Mouse (Mus musculus) stomach, embryonic 14.5 days (tissue): ENCODE measurements at regions not wholly inside any gene's neighbourhood (a gene's known extent, or its start where the extent isn't known, plus 50 kb on each side); places are given as distances from the start of the nearest gene placed in this dataset.

Experiments used
- ATAC-seq: fragments of 200-750 bp; cut with Nextera tagmentation; 2 replicates; pipeline ENCODE4 v1.8.0; 2017; ENCODE audit warnings: low read depth, moderate TSS enrichment; ENCODE audit not compliant: insufficient number of reproducible peaks, insufficient read depth, low FRiP score
- H3K27ac ChIP-seq: fragments of 300-500 bp; sonication (generic); 2 replicates; pipeline ENCODE4 v1.5.1; 2014; ENCODE audit warnings: mild to moderate bottlenecking, low read length, moderate library complexity, mixed read lengths
- H3K27me3 ChIP-seq: fragments of 300-500 bp; sonication (generic); 2 replicates; pipeline ENCODE4 v1.6.1; 2014; ENCODE audit warnings: low read length, control low read depth, mixed read lengths; ENCODE audit not compliant: control insufficient read depth, insufficient read depth
- H3K36me3 ChIP-seq: fragments of 300-500 bp; sonication (generic); 2 replicates; pipeline ENCODE4 v1.6.1; 2014; ENCODE audit warnings: mild to moderate bottlenecking, control low read depth, low read length, moderate library complexity, mixed read lengths; ENCODE audit not compliant: control insufficient read depth, insufficient read depth
- H3K4me1 ChIP-seq: fragments of 300-500 bp; sonication (generic); 2 replicates; pipeline ENCODE4 v1.6.1; 2014; ENCODE audit warnings: low read length, control low read depth, mixed read lengths; ENCODE audit not compliant: control insufficient read depth, insufficient read depth
- H3K4me2 ChIP-seq: fragments of 300-500 bp; sonication (generic); replicated peaks from 2 replicates; pipeline ENCODE4 v1.6.1; 2014; ENCODE audit warnings: low read depth, low read length, control low read depth
- H3K4me3 ChIP-seq: fragments of 300-500 bp; sonication (generic); 2 replicates; pipeline ENCODE4 v1.5.1; 2014; ENCODE audit warnings: low read depth, low read length, control low read depth
- H3K9ac ChIP-seq: fragments of 300-500 bp; sonication (generic); replicated peaks from 2 replicates; pipeline ENCODE4 v1.6.1; 2014; ENCODE audit warnings: low read depth, mild to moderate bottlenecking, control low read depth, low read length, moderate library complexity, mixed read lengths
- H3K9me3 ChIP-seq: fragments of 300-500 bp; sonication (generic); 2 replicates; pipeline ENCODE4 v1.6.1; 2016; ENCODE audit warnings: low read depth, low read length, control low read depth; ENCODE audit not compliant: control insufficient read depth
- WGBS: fragments of 180-500 bp; shearing (Covaris S2); extraction: QIAGEN DNeasy Blood & Tissue Kit; methylation state at CpG from one replicate; pipeline ENCODE4 v1.1.7; 2014; 5-methylcytosine and 5-hydroxymethylcytosine counted together

DNA sequence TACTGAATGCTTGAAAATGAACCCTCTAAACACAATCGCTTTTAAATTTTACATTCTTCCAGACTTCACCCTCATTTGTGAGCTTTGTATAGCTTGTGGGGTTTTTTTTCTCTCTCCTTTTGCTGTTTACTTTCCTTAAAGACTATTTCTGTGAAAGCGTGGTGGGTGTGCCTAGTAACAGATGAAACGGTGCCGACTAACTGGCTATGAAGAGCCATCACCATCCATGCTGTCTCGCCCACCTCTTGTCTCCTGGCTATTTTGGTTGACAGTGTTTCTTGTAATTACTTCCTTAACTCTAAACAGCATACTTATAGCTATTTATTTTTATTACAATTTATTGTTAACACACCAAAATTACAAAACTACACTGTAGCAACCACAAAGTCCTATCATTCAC, 85.6 kb upstream of the Slc35f3 start:
- no peak overlapping the region for H3K4me3 ChIP-seq
- H3K4me1 ChIP-seq: no peaks in the 10 kb centered on the region
- H3K36me3 ChIP-seq: no peaks in the 10 kb centered on the region
- H3K9me3 ChIP-seq: no peaks in the 10 kb centered on the region
- H3K27me3 ChIP-seq: no peaks in the 10 kb centered on the region
- H3K4me2 ChIP-seq: no peak overlapping the region
- no peak for ATAC-seq
- H3K27ac ChIP-seq: no peak overlapping the region
- 74% methylated on average over 5 of the region's 5 CpGs for WGBS
- no peak overlapping the region for H3K9ac ChIP-seq

DNA sequence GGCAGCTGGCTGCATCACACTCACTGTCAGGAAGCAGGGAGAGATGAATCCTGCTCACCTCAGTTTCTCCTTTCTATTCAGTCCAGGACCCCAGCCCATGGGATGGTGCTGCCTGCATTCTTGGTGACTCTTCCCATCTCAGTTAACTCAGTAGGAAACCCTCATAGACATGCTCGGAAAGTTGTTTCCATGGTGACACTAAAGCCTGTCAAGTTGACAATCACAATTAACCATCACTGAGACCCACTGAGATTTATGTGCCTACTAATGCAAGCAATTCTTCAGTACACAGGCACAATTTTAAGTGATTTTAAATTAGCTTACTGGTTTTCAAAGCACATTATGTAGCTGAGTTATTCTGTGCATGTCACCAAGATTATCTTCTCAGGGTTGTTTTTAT, 83.8 kb upstream of the Slc35f3 start:
- H3K27me3 ChIP-seq: no peaks in the 10 kb centered on the region
- 70% methylated on average over 1 of the region's 1 CpGs for WGBS
- H3K9ac ChIP-seq: no peak overlapping the region
- H3K27ac ChIP-seq: no peak overlapping the region
- H3K4me1 ChIP-seq: no peaks in the 10 kb centered on the region
- no peaks in the 10 kb centered on the region for H3K36me3 ChIP-seq
- no peak for ATAC-seq
- no peaks in the 10 kb centered on the region for H3K9me3 ChIP-seq
- H3K4me2 ChIP-seq: no peak overlapping the region
- H3K4me3 ChIP-seq: no peak overlapping the region

DNA sequence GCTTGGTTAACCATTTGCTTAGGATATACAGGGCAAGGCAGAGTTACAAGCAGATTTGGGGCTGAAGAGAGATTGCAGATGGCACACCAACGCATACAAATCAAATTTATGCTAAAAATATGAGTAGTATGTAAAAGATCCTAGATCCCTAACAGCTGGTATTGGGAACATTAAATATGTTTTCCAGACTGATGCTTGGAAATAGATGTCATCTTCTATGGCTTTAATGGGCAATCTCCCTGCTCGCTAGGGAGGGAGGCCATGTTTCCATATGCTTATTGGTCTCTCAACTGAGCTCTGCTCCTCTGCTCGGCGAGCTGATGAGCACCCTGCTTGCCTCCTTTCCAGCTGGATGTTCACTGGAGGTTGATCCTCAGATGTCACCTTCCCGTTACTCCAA, 82.0 kb upstream of the Slc35f3 start:
- Histone ChIP-seq H3K27me3 (no peaks in the 10 kb centered on the region), H3K9ac (no peak overlapping the region), H3K27ac (no peak overlapping the region), H3K4me2 (no peak overlapping the region), H3K4me3 (no peak overlapping the region), H3K36me3 (no peaks in the 10 kb centered on the region), H3K9me3 (no peaks in the 10 kb centered on the region), H3K4me1 (no peaks in the 10 kb centered on the region)
- no peak for ATAC-seq
- WGBS: 75% methylated on average over 5 of the region's 5 CpGs

DNA sequence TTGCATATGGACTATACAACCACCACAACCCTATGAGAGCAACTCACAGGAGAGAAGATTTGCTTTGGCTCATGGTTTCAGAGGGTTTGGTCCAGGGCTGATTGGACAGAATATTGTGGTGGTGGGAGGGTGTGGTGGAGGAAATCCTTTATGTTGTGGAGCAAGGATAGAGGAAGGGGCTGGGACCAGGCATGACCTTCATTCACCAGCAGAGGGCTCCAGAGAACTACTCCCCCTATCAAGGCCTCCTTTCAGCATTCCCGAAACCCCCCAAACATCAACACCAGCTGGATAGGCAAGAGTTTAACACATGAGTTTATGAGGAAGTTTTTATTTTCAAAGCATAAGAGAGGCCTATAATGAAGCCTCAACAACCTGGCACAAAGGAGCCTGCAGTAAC, 76.7 kb upstream of the Slc35f3 start:
- 74% methylated on average over 1 of the region's 1 CpGs for WGBS
- ATAC-seq: no peak

DNA sequence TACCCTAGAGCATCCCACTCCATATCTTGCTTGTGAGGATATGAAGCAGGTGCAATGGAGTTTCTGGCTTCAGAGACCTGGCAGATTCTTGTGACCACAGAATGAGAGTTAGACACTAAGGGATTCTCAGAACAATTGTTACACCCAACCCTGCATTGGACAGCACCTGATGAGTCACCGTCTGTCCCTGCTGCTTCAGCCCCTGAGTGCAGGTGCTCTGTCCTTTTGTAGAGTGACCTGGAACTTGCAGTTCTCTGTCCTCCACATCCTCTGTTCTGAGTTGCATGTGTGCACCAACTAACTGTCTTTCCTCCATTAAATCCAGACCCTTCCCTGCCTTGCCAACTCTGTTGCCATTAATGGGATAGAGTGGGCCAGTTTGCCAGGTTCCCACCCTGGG, 66.6 kb upstream of the Slc35f3 start:
- no peaks in the 10 kb centered on the region for H3K36me3 ChIP-seq
- no peak overlapping the region for H3K9ac ChIP-seq
- H3K27me3 ChIP-seq: no peaks in the 10 kb centered on the region
- no peak overlapping the region for H3K27ac ChIP-seq
- no peak overlapping the region for H3K4me2 ChIP-seq
- no peak for ATAC-seq
- WGBS: 84% methylated on average over 1 of the region's 1 CpGs
- H3K9me3 ChIP-seq: no peaks in the 10 kb centered on the region
- no peak overlapping the region for H3K4me3 ChIP-seq
- no peaks in the 10 kb centered on the region for H3K4me1 ChIP-seq

More for the DNA sequence above, 76.7 kb upstream of the Slc35f3 start:
- H3K9ac ChIP-seq: no peak overlapping the region
- no peaks in the 10 kb centered on the region for H3K27me3 ChIP-seq
- no peaks in the 10 kb centered on the region for H3K4me1 ChIP-seq
- no peaks in the 10 kb centered on the region for H3K9me3 ChIP-seq
- H3K27ac ChIP-seq: no peak overlapping the region
- no peaks in the 10 kb centered on the region for H3K36me3 ChIP-seq
- H3K4me2 ChIP-seq: no peak overlapping the region
- H3K4me3 ChIP-seq: no peak overlapping the region

DNA sequence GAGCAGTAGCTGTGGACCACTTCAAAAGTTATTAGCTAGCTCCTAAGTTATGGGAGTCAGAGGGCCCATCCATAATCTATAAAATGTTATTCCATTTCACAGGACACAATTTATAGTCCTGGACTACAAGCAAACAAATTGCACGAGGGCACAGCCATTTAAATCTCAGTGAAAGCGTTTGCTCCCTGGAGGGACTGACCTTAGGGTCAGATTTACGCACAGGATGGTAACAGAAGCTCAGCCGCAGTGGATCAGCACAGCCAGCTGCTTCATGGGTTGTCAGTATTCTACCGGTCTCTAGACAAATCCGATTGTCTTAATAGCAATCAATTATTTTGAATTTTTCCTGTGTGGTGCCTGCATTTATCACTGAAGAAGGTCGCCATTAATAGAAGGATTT, 65.8 kb upstream of the Slc35f3 start:
- Histone ChIP-seq H3K36me3 (no peaks in the 10 kb centered on the region), H3K9me3 (no peaks in the 10 kb centered on the region), H3K27me3 (no peaks in the 10 kb centered on the region), H3K4me2 (no peak overlapping the region), H3K27ac (no peak overlapping the region), H3K9ac (no peak overlapping the region), H3K4me3 (no peak overlapping the region), H3K4me1 (no peaks in the 10 kb centered on the region)
- 20% methylated on average over 7 of the region's 7 CpGs for WGBS
- no peak for ATAC-seq

DNA sequence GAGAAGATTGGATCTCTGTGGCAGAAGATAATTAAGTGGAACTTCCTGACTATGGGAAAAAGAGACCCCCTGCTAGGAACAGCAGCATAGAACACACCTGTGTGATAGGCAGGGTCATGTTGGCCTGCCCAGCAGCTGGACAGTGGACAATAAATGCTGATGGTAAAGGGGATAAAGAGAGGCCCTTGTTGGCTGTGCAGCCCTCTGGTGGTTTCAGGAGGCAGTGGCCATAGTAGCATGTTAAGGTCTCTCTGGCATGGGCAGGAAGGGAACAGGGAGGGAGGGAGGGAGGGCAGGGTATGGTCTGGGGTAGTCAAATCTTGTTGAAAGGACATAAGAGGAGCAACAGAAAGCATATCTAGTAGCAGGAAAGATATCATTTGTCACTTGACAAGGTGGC, 58.7 kb upstream of the Slc35f3 start:
- no peak overlapping the region for H3K4me2 ChIP-seq
- H3K9ac ChIP-seq: no peak overlapping the region
- no peaks in the 10 kb centered on the region for H3K4me1 ChIP-seq
- no peak for ATAC-seq
- no peak overlapping the region for H3K4me3 ChIP-seq
- no peak overlapping the region for H3K27ac ChIP-seq
- no peaks in the 10 kb centered on the region for H3K9me3 ChIP-seq
- H3K27me3 ChIP-seq: no peaks in the 10 kb centered on the region
- H3K36me3 ChIP-seq: no peaks in the 10 kb centered on the region

DNA sequence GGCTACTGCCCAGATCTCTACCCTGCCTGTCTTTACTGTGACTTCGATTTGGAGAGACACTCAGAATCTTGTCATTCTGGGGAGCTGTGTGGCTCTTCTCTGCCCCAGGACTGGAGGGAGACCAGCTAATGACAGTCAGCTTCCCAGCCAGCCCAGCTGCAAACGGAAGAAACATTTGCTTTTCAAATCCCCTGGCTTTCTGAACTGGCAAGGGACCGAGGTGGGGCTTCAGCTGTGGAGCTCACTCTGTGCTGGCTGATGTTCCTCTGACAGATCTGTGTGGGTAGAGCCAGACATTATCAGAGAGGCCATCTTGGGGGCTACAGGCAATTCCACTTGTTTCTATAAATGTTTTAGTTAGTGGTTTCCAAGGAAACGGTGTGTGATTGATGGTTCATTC, 54.0 kb upstream of the Slc35f3 start:
- Histone ChIP-seq H3K4me1 (no peaks in the 10 kb centered on the region), H3K36me3 (no peaks in the 10 kb centered on the region), H3K9ac (no peak overlapping the region), H3K4me3 (no peak overlapping the region), H3K27me3 (no peaks in the 10 kb centered on the region), H3K27ac (no peak overlapping the region), H3K4me2 (no peak overlapping the region), H3K9me3 (no peaks in the 10 kb centered on the region)
- 31% methylated on average over 4 of the region's 4 CpGs for WGBS
- ATAC-seq: no peak
